Mouse (Mus musculus) fat pad, adult 2 months (tissue): ENCODE results near the gene Fgfr2.

Source experiments
- DNase-seq: peaks from one replicate; pipeline ENCODE4 v3.0.0-alpha.2; 2011; ENCODE audit warnings: low read depth, low spot score; ENCODE audit errors: extremely low read depth

The Fgfr2 gene

GRCm38 (mm10) chr7:132892311-132892661 is 230.9 kb downstream of the Fgfr2 start:
- DNase-seq, result no peak

GRCm38 (mm10) chr7:132891561-132892310 is 231.4 kb downstream of the Fgfr2 start:
- no peak for DNase-seq

- no peak for DNase-seq
These were observed 232.9 kb downstream of the Fgfr2 start for GRCm38 (mm10) chr7:132890201-132890600.

GRCm38 (mm10) chr7:132889691-132890090 is 233.5 kb downstream of the Fgfr2 start:
- DNase-seq, result no peak

DNA sequence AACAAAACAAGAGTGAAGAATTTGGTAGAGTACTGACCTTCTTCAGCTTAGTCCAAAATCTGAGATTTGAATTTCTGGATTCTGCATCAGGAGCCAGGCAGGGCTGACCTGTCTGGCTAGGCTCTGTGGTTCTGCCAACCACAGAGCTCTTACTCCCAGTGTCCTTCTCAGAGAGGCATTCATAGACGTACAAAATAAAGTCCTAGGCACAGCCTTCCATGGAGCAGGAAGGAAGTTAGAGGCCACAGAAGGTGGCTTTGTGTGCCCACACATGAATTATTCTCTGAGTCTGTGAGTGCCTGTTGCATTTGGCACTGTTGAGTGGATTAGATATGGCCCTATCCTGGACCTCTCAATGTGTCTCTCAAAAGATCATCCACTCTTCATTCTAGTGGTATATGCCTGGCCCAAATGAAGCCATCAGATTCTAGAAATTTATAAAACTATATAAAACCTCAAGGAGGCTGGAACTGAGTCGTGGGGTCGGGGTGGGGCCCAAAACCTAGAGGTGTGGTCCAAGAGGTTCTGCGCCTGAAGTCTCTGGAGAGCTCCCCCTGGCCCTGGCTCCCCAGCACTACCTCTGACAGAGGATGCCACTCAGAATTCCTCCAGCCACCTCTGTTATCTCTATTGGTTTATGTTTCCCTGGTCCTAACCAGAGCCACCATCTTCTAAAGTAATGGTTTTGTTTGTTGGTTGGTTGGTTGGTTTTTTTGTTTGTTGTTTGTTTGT is 234.5 kb downstream of the Fgfr2 start:
- no peak for DNase-seq

DNA sequence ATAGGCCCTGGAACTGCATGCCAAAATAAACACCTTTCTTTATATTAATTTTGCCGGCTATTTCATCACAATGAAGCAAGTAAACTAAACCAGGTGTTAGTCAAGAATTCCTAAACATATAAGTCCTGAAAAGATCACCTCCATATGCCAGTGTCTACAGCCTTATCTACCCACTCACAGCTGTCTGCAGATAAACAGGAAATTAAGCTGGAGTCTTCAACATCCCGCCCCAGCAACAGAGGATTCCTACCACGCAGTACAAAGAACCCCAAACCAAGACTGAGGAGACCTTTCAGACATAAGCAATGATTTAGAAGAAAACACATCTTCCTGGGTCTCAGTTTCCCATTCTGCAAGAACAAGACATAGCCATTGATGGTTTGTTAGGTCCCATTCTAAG is 235.1 kb downstream of the Fgfr2 start:
- no peak for DNase-seq

DNA sequence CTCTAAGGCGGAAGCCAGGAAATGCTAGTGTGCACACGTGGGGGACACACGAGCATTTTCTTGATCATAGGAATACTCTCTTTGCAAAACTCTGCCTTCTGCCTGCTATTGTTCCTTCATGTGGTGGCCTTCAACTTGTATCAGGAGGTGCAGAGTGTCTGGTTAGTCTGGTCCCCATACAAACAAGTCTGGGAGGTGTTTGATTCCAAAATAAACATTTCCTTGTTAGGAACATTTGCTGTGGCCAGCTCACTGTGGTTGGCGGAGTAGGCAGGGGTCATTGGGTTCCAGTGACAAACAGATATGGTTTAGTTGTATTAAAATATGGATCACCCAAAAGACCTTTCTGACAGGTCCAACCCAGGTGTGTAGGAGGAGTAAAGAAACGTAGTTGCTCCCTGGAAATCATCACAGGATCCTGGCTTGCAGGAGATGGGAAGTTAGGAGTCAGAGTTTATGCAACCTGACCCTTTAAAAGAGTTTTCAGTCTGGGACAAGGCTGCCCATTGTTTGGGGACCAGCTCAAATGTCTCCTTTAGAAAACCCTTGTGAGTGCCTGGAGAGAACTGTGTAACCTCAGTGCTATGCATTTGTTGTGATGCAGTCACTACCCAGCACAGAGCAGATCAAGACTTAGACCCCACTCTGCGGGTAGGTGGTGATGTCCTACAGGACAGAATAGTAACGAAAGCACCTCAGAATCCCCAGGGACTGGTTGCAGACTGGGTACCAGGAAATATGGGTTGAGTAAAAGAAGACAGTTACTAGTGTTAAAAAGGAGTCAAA is 235.9 kb downstream of the Fgfr2 start:
- no peak for DNase-seq

DNA sequence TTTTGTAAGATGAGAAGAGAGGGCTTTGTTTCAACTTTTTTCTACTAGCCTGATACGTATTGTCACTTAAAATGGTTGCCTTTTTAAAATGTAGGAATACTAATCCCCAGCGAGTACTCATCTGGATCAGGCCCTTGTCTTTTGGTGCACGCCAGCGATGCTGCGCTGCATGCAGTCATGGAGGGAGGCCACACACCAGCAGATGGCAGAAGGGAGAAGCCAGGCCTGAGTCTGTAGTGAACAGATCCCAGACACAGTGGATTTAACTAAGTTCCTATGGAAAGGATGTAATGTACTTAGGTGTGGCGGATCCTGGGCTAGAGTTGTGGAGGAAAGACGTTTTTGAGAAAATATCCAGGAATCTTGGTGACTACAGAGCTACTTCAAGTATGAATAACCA is 239.1 kb downstream of the Fgfr2 start:
- no peak for DNase-seq

GRCm38 (mm10) chr7:132882343-132882742 is 240.8 kb downstream of the Fgfr2 start:
- DNase-seq, result no peak

GRCm38 (mm10) chr7:132880276-132880675 is 242.9 kb downstream of the Fgfr2 start:
- no peak for DNase-seq

DNA sequence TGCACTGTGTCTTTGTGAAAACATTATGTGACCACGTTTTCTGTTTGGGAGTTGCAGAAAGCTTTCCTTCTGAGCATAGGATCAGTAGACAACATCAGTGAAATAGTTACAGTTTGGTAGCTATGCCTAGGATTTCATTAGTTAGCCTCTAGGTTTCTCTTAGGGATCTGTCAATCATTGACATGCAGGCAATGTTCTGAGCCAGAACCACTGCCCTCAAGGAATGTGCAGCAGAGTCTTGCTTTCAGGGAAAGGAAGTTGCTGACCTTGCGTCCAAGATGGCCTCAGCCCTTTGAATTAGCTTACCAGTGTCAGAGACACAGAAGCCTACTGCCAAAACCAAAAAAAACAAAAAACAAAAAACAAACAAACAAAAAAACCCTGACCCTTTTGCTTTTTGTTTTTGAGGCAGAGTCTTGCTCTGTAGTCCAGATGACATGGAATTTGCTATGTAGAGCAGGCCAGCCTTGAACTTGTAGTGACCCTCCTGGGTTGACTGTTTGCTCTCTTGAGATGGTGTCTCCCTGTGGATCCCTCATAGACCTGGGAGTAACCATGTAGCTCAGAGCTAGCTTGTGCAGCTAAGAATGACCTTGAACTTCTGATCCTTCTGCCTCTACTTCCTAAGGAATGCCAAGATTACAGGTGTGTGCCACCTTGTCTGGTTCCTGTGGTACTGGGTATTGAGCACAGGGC is 247.6 kb downstream of the Fgfr2 start:
- DNase-seq, result no peak

DNA sequence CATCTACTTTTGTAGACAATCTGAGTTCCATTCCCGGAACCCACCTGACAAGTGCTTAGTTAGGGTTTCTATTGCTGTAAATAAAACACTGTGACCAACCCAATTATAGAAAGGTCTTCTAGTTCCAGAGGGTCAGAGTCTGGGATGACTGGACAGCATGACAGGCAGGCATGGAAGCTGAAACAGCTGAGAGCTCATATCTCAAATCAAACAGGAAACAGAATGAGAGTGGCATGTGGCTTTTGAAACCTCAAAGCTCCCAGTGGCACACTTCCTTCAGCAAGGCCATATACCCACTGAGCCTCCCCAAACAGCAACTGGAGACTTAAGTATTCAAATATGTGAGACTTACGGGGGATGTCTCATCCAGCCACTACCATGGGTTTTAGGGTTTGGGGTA is 250.1 kb downstream of the Fgfr2 start:
- DNase-seq, result no peak

- DNase-seq, result no peak
These were observed 256.8 kb downstream of the Fgfr2 start for GRCm38 (mm10) chr7:132866316-132866715.

DNA sequence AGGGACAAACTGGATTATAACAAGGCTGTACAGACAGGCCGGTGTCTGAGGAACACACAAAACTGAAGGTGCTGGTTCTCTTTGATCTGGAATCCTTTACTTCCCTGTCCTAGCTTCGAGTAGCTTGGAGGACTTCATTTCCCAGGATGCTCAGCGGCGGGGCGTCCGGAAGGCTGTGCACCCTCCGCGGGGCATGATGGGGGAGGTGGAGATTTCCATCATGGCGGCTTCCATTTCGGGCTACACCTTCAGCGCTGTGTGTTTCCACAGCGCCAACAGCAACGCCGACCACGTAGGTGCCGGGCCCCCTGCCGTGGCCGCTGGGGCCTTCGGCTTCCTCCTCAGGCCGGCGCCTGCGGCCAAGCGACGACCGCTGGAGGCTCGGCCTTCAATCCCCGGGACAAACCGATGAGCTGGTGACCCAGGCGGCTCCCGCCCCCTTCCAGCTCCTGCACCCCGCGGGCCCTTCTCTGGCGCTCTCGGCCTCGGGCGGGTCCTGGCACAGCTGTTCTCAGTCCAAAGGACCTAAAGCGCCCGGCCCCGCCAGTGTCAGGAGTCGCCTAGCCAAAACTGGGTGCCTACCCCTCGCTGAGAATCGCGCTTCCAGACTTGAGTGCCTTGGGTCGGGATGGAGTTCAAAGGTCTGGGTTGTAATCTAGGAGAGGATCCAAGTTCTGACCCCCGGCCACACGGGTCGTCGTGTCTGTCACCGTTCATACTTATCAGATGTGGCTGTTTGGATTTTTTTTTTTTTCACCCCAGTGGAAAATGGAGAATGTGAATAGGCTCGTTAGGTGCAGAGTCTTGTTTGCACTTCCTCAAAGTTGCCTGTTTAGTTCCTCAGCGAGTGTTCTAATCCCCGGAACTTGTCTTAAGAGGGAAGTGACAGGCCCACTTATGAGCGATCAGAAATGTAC is 263.9 kb downstream of the Fgfr2 start, which contains the start of gene Abraxas2:
TSS of gene Abraxas2 (plus strand) at position 184 of the 917 bp plus-strand sequence.
- peak; percentile 47 for DNase-seq

- no peak for DNase-seq
These were observed 265.0 kb downstream of the Fgfr2 start for GRCm38 (mm10) chr7:132858043-132858608.

DNA sequence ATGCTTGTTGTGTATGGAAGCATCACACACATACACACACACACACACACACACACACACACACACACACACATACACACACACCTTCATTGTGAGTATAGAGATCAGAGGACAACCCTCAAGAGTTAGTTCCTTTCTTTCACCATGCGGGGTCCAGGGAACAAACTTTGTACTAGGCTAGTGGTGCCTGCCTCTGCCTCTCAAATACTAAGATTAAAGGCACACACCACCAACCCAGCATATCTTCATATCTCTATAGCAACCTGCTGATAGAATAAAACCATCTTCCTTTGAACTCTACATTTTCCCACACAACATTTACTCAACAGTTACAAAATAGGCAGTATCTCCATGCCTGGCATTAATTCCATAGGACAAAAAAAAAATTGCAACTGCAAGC is 267.1 kb downstream of the Fgfr2 start:
- no peak for DNase-seq

DNA sequence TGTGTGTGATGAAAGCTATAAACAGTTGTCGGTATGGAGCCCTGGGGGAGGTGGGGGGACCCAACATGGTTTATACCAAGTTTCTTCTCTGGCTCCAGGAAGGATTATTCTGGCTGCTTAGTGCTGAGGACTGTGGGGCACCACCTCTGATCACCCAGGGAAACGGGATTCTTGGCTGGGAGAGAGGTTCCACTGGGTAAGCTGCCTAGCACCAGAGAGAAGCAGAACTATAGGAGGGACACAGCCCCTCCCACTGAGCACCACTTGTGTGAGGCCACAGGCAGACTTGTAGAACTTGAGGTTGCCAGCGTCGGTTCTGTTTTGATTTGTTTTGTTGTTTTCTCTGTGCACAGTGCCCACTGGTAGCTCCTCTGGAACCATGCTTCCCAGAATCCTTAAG is 269.2 kb downstream of the Fgfr2 start:
- DNase-seq, result no peak

DNA sequence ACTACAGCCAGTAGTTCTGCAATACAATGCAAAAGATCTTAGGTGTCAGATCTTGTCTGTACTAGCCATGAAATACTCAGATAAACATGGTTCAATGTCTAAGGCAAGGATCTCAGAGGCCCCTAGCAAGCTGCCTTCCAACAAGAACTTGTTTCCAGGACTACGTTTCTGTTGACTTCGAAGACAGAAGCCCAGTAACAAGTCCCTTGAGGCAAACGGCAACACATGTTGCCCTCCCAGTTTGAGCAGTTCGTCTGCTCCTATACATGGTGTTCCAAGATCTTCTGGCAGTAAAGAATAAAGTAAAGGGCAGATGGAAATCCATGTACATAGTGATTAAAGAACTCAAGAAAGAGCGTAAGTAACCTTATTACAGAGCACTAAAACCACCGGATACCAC is 269.8 kb downstream of the Fgfr2 start:
- DNase-seq, result peak; percentile 61

- no peak for DNase-seq
These were observed 270.8 kb downstream of the Fgfr2 start, which contains the start of gene Eef1akmt2 for GRCm38 (mm10) chr7:132852173-132852844. TSS of gene Eef1akmt2 (minus strand) at chr7:132852673.
